Mouse (Mus musculus) thymus, postnatal 0 days (tissue): ENCODE data around the gene Cdh3. TPM values are rescaled to one million over a fixed set of nuclear protein-coding genes. Genes with fewer than 3 reads are reported as not detected.

Source experiments
- DNase-seq: peaks from one replicate; pipeline ENCODE4 v3.0.0-alpha.2; 2015; ENCODE audit warnings: low spot score
- polyA plus RNA-seq: library from polyadenylated mRNA; unstranded; fragments of >200 nt; fragmentation: Nextera tagmentation; extraction: Ambion mirVana; gene quantifications from 2 replicates; pipeline ENCODE4 v1.2.1, GENCODE M21; 2015

Cdh3 gene
- polyA plus RNA-seq, 1 experiment from 2014 or later = 7.7 TPM

GRCm38 (mm10) chr8:106606121-106606520 lies 95.4 kb downstream of the Cdh3 start:
- DNase-seq = peak; percentile 42

DNA sequence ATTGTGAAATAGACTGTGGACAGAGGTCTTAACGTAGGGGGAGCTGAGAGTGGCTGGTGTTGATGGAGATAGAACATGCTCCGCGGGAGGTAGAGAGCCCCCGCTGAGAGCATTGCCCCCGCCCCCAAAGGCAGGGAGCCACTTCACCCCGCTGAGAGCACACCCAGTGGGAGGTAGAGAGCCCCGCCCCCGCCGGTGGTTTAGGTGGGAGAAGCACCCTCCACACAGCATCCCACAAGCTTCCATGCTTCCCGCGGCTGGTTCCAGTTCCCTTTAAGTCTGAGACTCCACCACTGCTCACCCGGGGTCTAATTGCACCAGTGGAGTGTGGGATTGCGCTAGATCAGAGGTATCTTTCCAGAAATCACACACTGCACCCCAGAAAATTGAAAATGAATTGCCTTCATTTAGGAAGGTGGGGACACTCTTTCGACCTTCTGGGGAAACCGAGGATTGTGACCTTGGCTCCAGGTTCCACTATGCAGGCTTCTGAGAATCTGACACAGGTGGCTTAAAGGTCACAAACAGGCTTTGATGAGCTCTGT lies 96.0 kb downstream of the Cdh3 start:
- DNase-seq = no peak

Other genes starting within 250 kb of the Cdh3 start
- 1.1 and 1.5 TPM in 2 replicates for gene Smpd3, start 172.9 kb upstream of the Cdh3 start, polyA plus RNA-seq
- gene Zfp90, start 95.6 kb upstream of the Cdh3 start, polyA plus RNA-seq = 10.5 and 11.9 TPM in 2 replicates
- gene 6030452D12Rik, start 10.4 kb upstream of the Cdh3 start, polyA plus RNA-seq = not detected in 2 replicates
- gene Gm10073, start 62.6 kb downstream of the Cdh3 start, polyA plus RNA-seq = 11.8 and 15.3 TPM in 2 replicates
- 22.8 and 25.7 TPM in 2 replicates for gene Cdh1, start 92.5 kb downstream of the Cdh3 start, polyA plus RNA-seq
- gene Tango6, start 172.2 kb downstream of the Cdh3 start, polyA plus RNA-seq = 5.5 and 5.7 TPM in 2 replicates